Mouse (Mus musculus): Measurements from ENCODE around the gene Gprc5b.

Gene Gprc5b

GRCm38 (mm10) chr7:118979121-118979520 is 15.9 kb downstream of the Gprc5b start:
- Histone ChIP-seq H3K27me3 (ENCODE audit: control insufficient read depth, insufficient read depth, low read length, poor library complexity, severe bottlenecking) (no peaks in the 10 kb centered on the region), H3K36me3 (ENCODE audit: control insufficient read depth, insufficient read depth, low read length, poor library complexity, severe bottlenecking) (no peaks in the 10 kb centered on the region)
- no peak for DNase-seq (ENCODE audit: low read depth, low spot score)

- no peaks in the 10 kb centered on the region for H3K36me3 ChIP-seq (ENCODE audit: control insufficient read depth, insufficient read depth, low read length, poor library complexity, severe bottlenecking)
- H3K27me3 ChIP-seq (ENCODE audit: control insufficient read depth, insufficient read depth, low read length, poor library complexity, severe bottlenecking), result no peaks in the 10 kb centered on the region
- DNase-seq (ENCODE audit: low read depth, low spot score), result no peak
Observed at GRCm38 (mm10) chr7:118977167-118977543, 17.9 kb downstream of the Gprc5b start.

- DNase-seq (ENCODE audit: low read depth, low spot score), result no peak
- H3K36me3 ChIP-seq (ENCODE audit: control insufficient read depth, insufficient read depth, low read length, poor library complexity, severe bottlenecking), result no peaks in the 10 kb centered on the region
- H3K27me3 ChIP-seq (ENCODE audit: control insufficient read depth, insufficient read depth, low read length, poor library complexity, severe bottlenecking), result no peaks in the 10 kb centered on the region
Observed at GRCm38 (mm10) chr7:118976414-118977166, 18.4 kb downstream of the Gprc5b start.

GRCm38 (mm10) chr7:118975837-118976236 is 19.2 kb downstream of the Gprc5b start:
- H3K27me3 ChIP-seq (ENCODE audit: control insufficient read depth, insufficient read depth, low read length, poor library complexity, severe bottlenecking), result no peaks in the 10 kb centered on the region
- H3K36me3 ChIP-seq (ENCODE audit: control insufficient read depth, insufficient read depth, low read length, poor library complexity, severe bottlenecking), result no peaks in the 10 kb centered on the region
- DNase-seq (ENCODE audit: low read depth, low spot score), result no peak

GRCm38 (mm10) chr7:118973377-118973776 is 21.6 kb downstream of the Gprc5b start:
- Histone ChIP-seq H3K36me3 (ENCODE audit: control insufficient read depth, insufficient read depth, low read length, poor library complexity, severe bottlenecking) (no peaks in the 10 kb centered on the region), H3K27me3 (ENCODE audit: control insufficient read depth, insufficient read depth, low read length, poor library complexity, severe bottlenecking) (no peaks in the 10 kb centered on the region)
- DNase-seq (ENCODE audit: low read depth, low spot score), result no peak

- H3K27me3 ChIP-seq (ENCODE audit: control insufficient read depth, insufficient read depth, low read length, poor library complexity, severe bottlenecking), result no peaks in the 10 kb centered on the region
- H3K36me3 ChIP-seq (ENCODE audit: control insufficient read depth, insufficient read depth, low read length, poor library complexity, severe bottlenecking), result no peaks in the 10 kb centered on the region
- no peak for DNase-seq (ENCODE audit: low read depth, low spot score)
Observed at GRCm38 (mm10) chr7:118972306-118972705, 22.7 kb downstream of the Gprc5b start.

GRCm38 (mm10) chr7:118971499-118971898 is 23.5 kb downstream of the Gprc5b start:
- Histone ChIP-seq H3K36me3 (ENCODE audit: control insufficient read depth, insufficient read depth, low read length, poor library complexity, severe bottlenecking) (no peaks in the 10 kb centered on the region), H3K27me3 (ENCODE audit: control insufficient read depth, insufficient read depth, low read length, poor library complexity, severe bottlenecking) (no peaks in the 10 kb centered on the region)
- DNase-seq (ENCODE audit: low read depth, low spot score), result no peak

- H3K27me3 ChIP-seq (ENCODE audit: control insufficient read depth, insufficient read depth, low read length, poor library complexity, severe bottlenecking), result no peaks in the 10 kb centered on the region
- no peaks in the 10 kb centered on the region for H3K36me3 ChIP-seq (ENCODE audit: control insufficient read depth, insufficient read depth, low read length, poor library complexity, severe bottlenecking)
- DNase-seq (ENCODE audit: low read depth, low spot score), result no peak
Observed at GRCm38 (mm10) chr7:118968870-118969269, 26.1 kb downstream of the Gprc5b start.

- no peaks in the 10 kb centered on the region for H3K27me3 ChIP-seq (ENCODE audit: control insufficient read depth, insufficient read depth, low read length, poor library complexity, severe bottlenecking)
- H3K36me3 ChIP-seq (ENCODE audit: control insufficient read depth, insufficient read depth, low read length, poor library complexity, severe bottlenecking), result no peaks in the 10 kb centered on the region
- DNase-seq (ENCODE audit: low read depth, low spot score), result no peak
Observed at GRCm38 (mm10) chr7:118965198-118965597, 29.8 kb downstream of the Gprc5b start.

- no peak for DNase-seq (ENCODE audit: low read depth, low spot score)
- no peaks in the 10 kb centered on the region for H3K27me3 ChIP-seq (ENCODE audit: control insufficient read depth, insufficient read depth, low read length, poor library complexity, severe bottlenecking)
- H3K36me3 ChIP-seq (ENCODE audit: control insufficient read depth, insufficient read depth, low read length, poor library complexity, severe bottlenecking), result no peaks in the 10 kb centered on the region
Observed at GRCm38 (mm10) chr7:118964777-118965176, 30.2 kb downstream of the Gprc5b start.

GRCm38 (mm10) chr7:118959209-118959608 is 35.8 kb downstream of the Gprc5b start:
- Histone ChIP-seq H3K36me3 (ENCODE audit: control insufficient read depth, insufficient read depth, low read length, poor library complexity, severe bottlenecking) (no peaks in the 10 kb centered on the region), H3K27me3 (ENCODE audit: control insufficient read depth, insufficient read depth, low read length, poor library complexity, severe bottlenecking) (no peaks in the 10 kb centered on the region)
- DNase-seq (ENCODE audit: low read depth, low spot score), result no peak

GRCm38 (mm10) chr7:118956616-118957246 is 38.3 kb downstream of the Gprc5b start:
- H3K27me3 ChIP-seq (ENCODE audit: control insufficient read depth, insufficient read depth, low read length, poor library complexity, severe bottlenecking), result no peaks in the 10 kb centered on the region
- no peaks in the 10 kb centered on the region for H3K36me3 ChIP-seq (ENCODE audit: control insufficient read depth, insufficient read depth, low read length, poor library complexity, severe bottlenecking)
- DNase-seq (ENCODE audit: low read depth, low spot score), result no peak

- H3K27me3 ChIP-seq (ENCODE audit: control insufficient read depth, insufficient read depth, low read length, poor library complexity, severe bottlenecking), result no peaks in the 10 kb centered on the region
- DNase-seq (ENCODE audit: low read depth, low spot score), result no peak
- no peaks in the 10 kb centered on the region for H3K36me3 ChIP-seq (ENCODE audit: control insufficient read depth, insufficient read depth, low read length, poor library complexity, severe bottlenecking)
Observed at GRCm38 (mm10) chr7:118954968-118955367, 40.0 kb downstream of the Gprc5b start.

GRCm38 (mm10) chr7:118953626-118954282 is 41.3 kb downstream of the Gprc5b start:
- H3K36me3 ChIP-seq (ENCODE audit: control insufficient read depth, insufficient read depth, low read length, poor library complexity, severe bottlenecking), result no peaks in the 10 kb centered on the region
- H3K27me3 ChIP-seq (ENCODE audit: control insufficient read depth, insufficient read depth, low read length, poor library complexity, severe bottlenecking), result no peaks in the 10 kb centered on the region
- DNase-seq (ENCODE audit: low read depth, low spot score), result no peak

- Histone ChIP-seq H3K36me3 (ENCODE audit: control insufficient read depth, insufficient read depth, low read length, poor library complexity, severe bottlenecking) (no peaks in the 10 kb centered on the region), H3K27me3 (ENCODE audit: control insufficient read depth, insufficient read depth, low read length, poor library complexity, severe bottlenecking) (no peaks in the 10 kb centered on the region)
- no peak for DNase-seq (ENCODE audit: low read depth, low spot score)
Observed at GRCm38 (mm10) chr7:118949749-118950148, 45.3 kb downstream of the Gprc5b start.

All from splenic B cell, adult 2 months (primary cell).